Mouse (Mus musculus): Measurements from ENCODE around the gene Ssr1. TPM values are rescaled to one million over a fixed set of nuclear protein-coding genes. Genes with fewer than 3 reads are reported as not detected.

Gene Ssr1
- total RNA-seq (2021), result 10 to 100 TPM; 82.1 to 93.6 TPM
- long read RNA-seq, full-length matches to known transcripts, result 96 of 132 reads
- long read RNA-seq, partial matches to known transcripts, result 4 of 132 reads
- long read RNA-seq, other reads (novel, unspliced or antisense), result 32 of 132 reads

- DNase-seq (ENCODE audit: low spot score in 2 of 2), result peak; percentile 92 to 96
These were observed at the start of gene Ssr1 for GRCm38 (mm10) chr13:37993704-37994404. Ssr1 (minus strand) TSS chr13:37994217.

- no peak for DNase-seq (ENCODE audit: low spot score in 2 of 2)
These were observed 43.8 kb upstream of the Ssr1 start for GRCm38 (mm10) chr13:38037811-38038210.

GRCm38 (mm10) chr13:38037044-38037687 is 43.1 kb upstream of the Ssr1 start, which contains the start of gene Cage1:
Cage1 (minus strand) TSS chr13:38037069.
- peak; percentile 94 to 99 for DNase-seq (ENCODE audit: low spot score in 2 of 2)

GRCm38 (mm10) chr13:38036343-38037043 is 42.5 kb upstream of the Ssr1 start, which contains the start of gene Riok1:
Riok1 (plus strand) TSS chr13:38036995.
- no peak for DNase-seq (ENCODE audit: low spot score in 2 of 2)

- DNase-seq (ENCODE audit: low spot score in 2 of 2), result no peak
These were observed 34.4 kb upstream of the Ssr1 start for GRCm38 (mm10) chr13:38028407-38028806.

GRCm38 (mm10) chr13:38027618-38028248 is 33.7 kb upstream of the Ssr1 start:
- no peak for DNase-seq (ENCODE audit: low spot score in 2 of 2)

GRCm38 (mm10) chr13:38025874-38026273 is 31.9 kb upstream of the Ssr1 start:
- DNase-seq (ENCODE audit: low spot score in 2 of 2), result no peak

- no peak for DNase-seq (ENCODE audit: low spot score in 2 of 2)
These were observed 24.8 kb upstream of the Ssr1 start for GRCm38 (mm10) chr13:38018791-38019190.

- no peak for DNase-seq (ENCODE audit: low spot score in 2 of 2)
These were observed 21.6 kb upstream of the Ssr1 start for GRCm38 (mm10) chr13:38015591-38015990.

GRCm38 (mm10) chr13:38012436-38012835 is 18.4 kb upstream of the Ssr1 start:
- peak in 1 of 2 experiments; percentile 54 for DNase-seq (ENCODE audit: low spot score in 2 of 2)

- no peak for DNase-seq (ENCODE audit: low spot score in 2 of 2)
These were observed 16.5 kb upstream of the Ssr1 start for GRCm38 (mm10) chr13:38010444-38010910.

GRCm38 (mm10) chr13:38009721-38010408 is 15.8 kb upstream of the Ssr1 start:
- peak in 1 of 2 experiments; percentile 31 for DNase-seq (ENCODE audit: low spot score in 2 of 2)

GRCm38 (mm10) chr13:38007972-38008371 is 14.0 kb upstream of the Ssr1 start:
- DNase-seq (ENCODE audit: low spot score in 2 of 2), result no peak

GRCm38 (mm10) chr13:38002461-38002860 is 8.4 kb upstream of the Ssr1 start:
- no peak for DNase-seq (ENCODE audit: low spot score in 2 of 2)

- no peak for DNase-seq (ENCODE audit: low spot score in 2 of 2)
These were observed 5.7 kb upstream of the Ssr1 start for GRCm38 (mm10) chr13:37999713-38000112.

GRCm38 (mm10) chr13:37994405-37994749 is 360 bp upstream of the Ssr1 start:
- no peak for DNase-seq (ENCODE audit: low spot score in 2 of 2)

- DNase-seq (ENCODE audit: low spot score in 2 of 2), result no peak
These were observed 677 bp downstream of the Ssr1 start for GRCm38 (mm10) chr13:37993376-37993703.

- no peak for DNase-seq (ENCODE audit: low spot score in 2 of 2)
These were observed 1.2 kb downstream of the Ssr1 start for GRCm38 (mm10) chr13:37992638-37993371.

GRCm38 (mm10) chr13:37989701-37990100 is 4.3 kb downstream of the Ssr1 start:
- no peak for DNase-seq (ENCODE audit: low spot score in 2 of 2)

- DNase-seq (ENCODE audit: low spot score in 2 of 2), result no peak
These were observed 7.9 kb downstream of the Ssr1 start for GRCm38 (mm10) chr13:37986166-37986565.
